Mouse (Mus musculus) stomach, postnatal 0 days (tissue): Measurements from ENCODE around the gene Nhs.

ENCODE experiments used
- CTCF ChIP-seq: IDR thresholded peaks from 2 replicates; pipeline ENCODE4 v1.5.1; 2016; ENCODE audit warnings: antibody characterized with exemption, low read depth, mild to moderate bottlenecking, moderate library complexity
- EP300 ChIP-seq: optimal IDR thresholded peaks from 2 replicates; pipeline ENCODE3; 2016; ENCODE audit warnings: antibody characterized with exemption

GRCm38 (mm10) chrX:161940696-161941095, 218.8 kb downstream of the Nhs start:
- TF ChIP-seq CTCF (no peak), EP300 (no peak)
